Mouse (Mus musculus) thymus, postnatal 36 days (tissue): ENCODE data around the gene Esf1.
"Not testable (repeated sequence)": the region's sequence is repeated elsewhere in the genome, so short reads cannot be mapped to it uniquely, and the experiment has no call there.

ENCODE experiments used
- DNase-seq, 2 experiments: peaks; one replicate each; pipeline ENCODE4 v3.0.0; 2022; ENCODE audit warnings: mixed read lengths in 2 of 2

Gene Esf1

GRCm38 (mm10) chr2:140093433-140093832 is 76.9 kb downstream of the Esf1 start:
- no peak for DNase-seq

- no peak for DNase-seq
Measured at GRCm38 (mm10) chr2:140084245-140084644, 86.1 kb downstream of the Esf1 start.

- DNase-seq = no peak
Measured at GRCm38 (mm10) chr2:140080747-140081577, 89.4 kb downstream of the Esf1 start.

- DNase-seq = not testable (repeated sequence)
Measured at GRCm38 (mm10) chr2:140079284-140079683, 91.1 kb downstream of the Esf1 start.

- no peak for DNase-seq
Measured at GRCm38 (mm10) chr2:140078600-140079280, 91.6 kb downstream of the Esf1 start.

GRCm38 (mm10) chr2:140077476-140077875 is 92.9 kb downstream of the Esf1 start:
- DNase-seq = no peak

GRCm38 (mm10) chr2:140075150-140075549 is 95.2 kb downstream of the Esf1 start:
- DNase-seq = no peak
